Mouse (Mus musculus) G1E (cell line): ENCODE data around the gene Otx1.

Experiments
- CTCF ChIP-seq: IDR thresholded peaks from 2 replicates; pipeline ENCODE4 v1.5.1; 2012; ENCODE audit warnings: low read depth, low read length, inconsistent platforms, mixed read lengths
- GATA1 ChIP-seq: IDR thresholded peaks from 2 replicates; pipeline ENCODE4 v1.6.1; 2012; ENCODE audit warnings: borderline replicate concordance, low read length, inconsistent platforms, mixed read lengths
- GATA2 ChIP-seq: IDR thresholded peaks from 2 replicates; pipeline ENCODE4 v1.6.1; 2012; ENCODE audit warnings: low read depth, low read length, inconsistent platforms, borderline replicate concordance

DNA sequence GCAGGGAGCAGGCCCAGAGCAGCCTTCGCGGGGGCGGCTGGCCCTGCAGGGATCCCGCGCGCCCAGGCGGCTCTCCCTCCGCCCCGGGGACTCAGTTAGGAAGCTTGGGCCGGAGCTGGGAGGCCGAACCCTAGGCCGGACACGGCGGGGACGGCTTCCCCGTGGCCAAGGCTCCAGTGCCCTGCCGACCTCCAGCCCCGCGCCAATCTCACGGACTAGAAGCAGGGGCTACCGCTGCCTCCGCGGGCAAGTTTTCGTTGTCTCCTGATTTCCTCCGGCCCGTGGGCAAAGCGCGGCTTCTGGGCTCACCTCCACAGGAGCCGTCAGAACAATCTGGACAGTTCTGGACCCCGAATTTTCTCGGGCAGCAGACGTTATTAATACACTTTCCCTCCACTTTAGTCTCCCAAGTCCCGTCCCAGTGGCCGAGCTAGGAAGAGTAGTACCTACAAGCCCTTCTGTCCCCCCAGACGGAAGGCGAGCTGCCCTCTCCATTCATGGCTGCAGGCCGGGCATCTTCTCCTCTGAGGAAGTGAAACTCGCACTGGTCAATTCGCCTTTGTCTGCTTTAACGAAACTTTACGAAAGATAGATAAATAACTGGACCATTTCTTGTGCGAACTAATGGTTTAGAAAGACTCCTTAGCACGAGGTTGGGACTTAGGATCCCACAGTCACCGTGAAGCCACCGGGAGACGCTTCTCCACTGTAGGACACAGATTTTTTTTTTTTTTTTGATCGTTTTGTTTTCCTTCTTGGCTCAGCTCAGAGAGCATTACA is 8.9 kb downstream of the Otx1 start:
- TF ChIP-seq CTCF (no peak), GATA1 (no peak), GATA2 (no peak)
